In the genomic region with DNA sequence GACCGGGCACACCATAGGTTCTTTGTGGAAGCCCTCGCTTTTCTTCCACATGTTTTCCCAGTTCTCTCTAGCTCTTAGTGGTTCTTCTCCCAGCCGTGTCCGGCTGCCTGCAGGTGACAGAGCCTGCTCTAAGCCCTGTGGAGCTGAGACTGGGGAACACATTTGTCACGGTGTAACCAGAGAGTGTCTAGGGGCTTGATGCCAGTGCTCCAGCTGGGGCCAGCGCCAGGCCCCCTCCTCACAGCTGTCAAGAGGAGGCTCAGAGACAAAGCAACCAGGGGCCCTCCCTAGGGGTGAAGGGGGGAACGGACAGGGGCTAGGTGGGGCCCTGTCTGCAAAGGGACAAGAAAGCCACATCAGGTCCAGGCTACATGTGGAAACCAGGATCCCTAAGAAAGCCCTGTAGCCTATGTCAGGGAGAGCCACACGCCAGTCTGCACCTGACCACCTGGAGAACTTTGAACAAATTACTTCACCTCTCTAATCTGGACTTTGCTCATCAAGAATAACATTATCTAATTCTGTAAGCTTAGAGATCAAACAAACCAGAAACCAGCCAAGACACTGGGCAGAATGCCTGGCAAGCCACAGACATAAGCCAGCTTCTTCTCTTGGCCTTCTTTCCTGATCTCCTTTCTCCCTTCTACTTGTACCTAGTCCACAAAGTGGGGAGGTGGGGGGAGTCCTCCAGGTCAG, we compare ENCODE assay signal across 10 mouse cellular contexts.
A peak's percentile ranks its signal among the peaks of the same experiment; 100 is the strongest.
DNase-seq lines count a peak whose midpoint lies in the region; ATAC-seq lines count a peak whose summit lies in the region.
"Had no signal": no experiment of that assay in that cellular context is flagged by ENCODE, and none has a peak within 500 bp of the region (broad histone marks: within the 10 kb centered on the region; RNA-seq: fewer than 3 reads in every experiment).

No protein-coding gene starts in this region.

- no peak for ATAC-seq in hindbrain, embryonic 13.5 days (ENCODE audit: low FRiP score)
- ATAC-seq in neural tube, embryonic 12.5 days (ENCODE audit: low FRiP score, low read depth): peak; percentile 53; the same call in 1 of the 2 replicates
- no peak; the same call in 1 of the 2 replicates for ATAC-seq in limb, embryonic 12.5 days (ENCODE audit: insufficient number of reproducible peaks, insufficient read depth, low FRiP score, low TSS enrichment, low read depth)
- no peak for ATAC-seq in erythroid progenitor cell, adult 5-6 weeks (replicated peaks; ENCODE audit: low FRiP score, poor library complexity, severe bottlenecking)
- ATAC-seq: forebrain, embryonic 16.5 days had no signal

- WGBS in hindbrain, embryonic 10.5 days: 36% methylated on average over 8 of the region's 8 CpGs
- WGBS in hindbrain, embryonic 13.5 days: 34% methylated on average over 8 of the region's 8 CpGs
- WGBS in neural tube, embryonic 12.5 days: 36% methylated on average over 8 of the region's 8 CpGs
- 55% methylated on average over 8 of the region's 8 CpGs for WGBS in limb, embryonic 12.5 days

- H3K4me1 ChIP-seq in hindbrain, embryonic 10.5 days (replicated peaks): peaks cover 32% of the 10 kb centered on the region
- H3K4me1 ChIP-seq in hindbrain, embryonic 13.5 days (replicated peaks): peaks cover 32% of the 10 kb centered on the region
- H3K4me1 ChIP-seq in neural tube, embryonic 12.5 days: peaks cover 18% of the 10 kb centered on the region
- peaks cover 9% of the 10 kb centered on the region for H3K4me1 ChIP-seq in limb, embryonic 12.5 days (replicated peaks)
- H3K4me1 ChIP-seq: megakaryocyte, embryonic 14.5 days had no signal

- H3K4me2 ChIP-seq in hindbrain, embryonic 13.5 days: no peak overlapping the region
- H3K4me2 ChIP-seq in neural tube, embryonic 12.5 days (replicated peaks): 0 out of 2 replicates have a peak overlapping the region, but pooled peaks have one; percentile 7
- H3K4me2 ChIP-seq in limb, embryonic 12.5 days: no peak overlapping the region

- DNase-seq in hindbrain, embryonic 10.5 days (ENCODE audit: low spot score): peak; percentile 9
- DNase-seq in neural tube, embryonic 10.5 days (ENCODE audit: extremely low spot score, low spot score): no peak
- DNase-seq in frontal cortex, postnatal 10 days (ENCODE audit: low spot score in 2 of 2): no peak
- DNase-seq in thymus, postnatal 14 days: no peak

- H3K9me3 ChIP-seq in hindbrain, embryonic 10.5 days: no peaks in the 10 kb centered on the region
- H3K9me3 ChIP-seq in hindbrain, embryonic 13.5 days: no peaks in the 10 kb centered on the region
- no peaks in the 10 kb centered on the region for H3K9me3 ChIP-seq in neural tube, embryonic 12.5 days
- no peaks in the 10 kb centered on the region for H3K9me3 ChIP-seq in limb, embryonic 12.5 days
- H3K9me3 ChIP-seq: megakaryocyte, embryonic 14.5 days had no signal

- H3K36me3 ChIP-seq in hindbrain, embryonic 10.5 days: no peaks in the 10 kb centered on the region
- no peaks in the 10 kb centered on the region for H3K36me3 ChIP-seq in hindbrain, embryonic 13.5 days
- H3K36me3 ChIP-seq in neural tube, embryonic 12.5 days: no peaks in the 10 kb centered on the region
- no peaks in the 10 kb centered on the region for H3K36me3 ChIP-seq in limb, embryonic 12.5 days

- peaks cover 8% of the 10 kb centered on the region; the same call in 1 of the 2 replicates for H3K27me3 ChIP-seq in hindbrain, embryonic 10.5 days (ENCODE audit: insufficient read depth, poor library complexity, severe bottlenecking)
- no peaks in the 10 kb centered on the region for H3K27me3 ChIP-seq in hindbrain, embryonic 13.5 days
- H3K27me3 ChIP-seq in neural tube, embryonic 12.5 days (replicated peaks): no peaks in the 10 kb centered on the region
- no peaks in the 10 kb centered on the region for H3K27me3 ChIP-seq in limb, embryonic 12.5 days

- no peak overlapping the region for H3K4me3 ChIP-seq in hindbrain, embryonic 10.5 days
- H3K4me3 ChIP-seq in hindbrain, embryonic 13.5 days: no peak overlapping the region
- H3K4me3 ChIP-seq in neural tube, embryonic 12.5 days: no peak overlapping the region
- no peak overlapping the region for H3K4me3 ChIP-seq in limb, embryonic 12.5 days (replicated peaks)
- H3K4me3 ChIP-seq: megakaryocyte, embryonic 14.5 days had no signal

- H3K9ac ChIP-seq in hindbrain, embryonic 13.5 days: no peak overlapping the region
- no peak overlapping the region for H3K9ac ChIP-seq in neural tube, embryonic 12.5 days
- no peak overlapping the region for H3K9ac ChIP-seq in limb, embryonic 12.5 days (replicated peaks)

- peak overlapping the region; percentile 81 for H3K27ac ChIP-seq in hindbrain, embryonic 10.5 days
- no peak overlapping the region for H3K27ac ChIP-seq in hindbrain, embryonic 13.5 days
- no peak overlapping the region for H3K27ac ChIP-seq in neural tube, embryonic 12.5 days
- H3K27ac ChIP-seq in limb, embryonic 12.5 days: 0 out of 2 replicates have a peak overlapping the region, but pooled peaks have one; percentile 47

Comparison
In these comparisons a context has a peak if more than half of its experiments do, and no peak if none do; other contexts are left out.
1. H3K27ac ChIP-seq: peak in hindbrain, embryonic 10.5 days (single experiment) and limb, embryonic 12.5 days (single experiment); none in hindbrain, embryonic 13.5 days (single experiment) and neural tube, embryonic 12.5 days (single experiment).